ENCODE assay signal across 10 mouse cellular contexts in genomic region chr2:72554603-72555002, GRCm38 (mm10).
A peak's percentile ranks its signal among the peaks of the same experiment; 100 is the strongest.
DNase-seq lines count a peak whose midpoint lies in the region.
"Had no signal": no experiment of that assay in that cellular context is flagged by ENCODE, and none has a peak within 500 bp of the region (broad histone marks: within the 10 kb centered on the region; RNA-seq: fewer than 3 reads in every experiment).

No protein-coding gene starts in this region.

- intact Hi-C loops in heart, postnatal 25 days (cut with DNase I) = no loop called here
- intact Hi-C loops in left cerebral cortex, postnatal 25 days (cut with DNase I) = no loop called here

- DNase-seq in cerebellum, postnatal 14 days = peak; percentile 42 to 43
- DNase-seq in cerebellum, adult 18-20 months = no peak
- DNase-seq in 3T3-L1 (ENCODE audit: low read depth, low spot score) = peak; percentile 33
- peak; percentile 73 for DNase-seq in gastrocnemius, adult 18-20 months (ENCODE audit: low spot score)
- DNase-seq in heart, postnatal 25 days (ENCODE audit: low spot score) = peak; percentile 51
- DNase-seq in left cerebral cortex, adult 11 months (ENCODE audit: low spot score) = no peak
- DNase-seq in left cerebral cortex, postnatal 25 days (ENCODE audit: low spot score in 2 of 2) = no peak
- DNase-seq in spleen, postnatal 4 days (ENCODE audit: low spot score in 2 of 2) = no peak
- DNase-seq: cerebellum, adult 11 months; thymus, adult 18-20 months had no signal

Comparison
In these comparisons a context has a peak if more than half of its experiments do, and no peak if none do; other contexts are left out.
1. DNase-seq: peak in cerebellum, postnatal 14 days (2 of 2), 3T3-L1 (single experiment), gastrocnemius, adult 18-20 months (single experiment) and heart, postnatal 25 days (single experiment); none in cerebellum, adult 18-20 months (0 of 2), left cerebral cortex, adult 11 months (single experiment), left cerebral cortex, postnatal 25 days (0 of 2) and spleen, postnatal 4 days (0 of 2).